Mouse (Mus musculus): ENCODE results near the gene Nhsl1.

GRCm38 (mm10) chr10:18276090-18276734 lies 42.6 kb upstream of the Nhsl1 start:
- TF ChIP-seq CTCF (IDR thresholded peaks at IDR 0.05; ENCODE audit: low read depth, low read length): no peak
- TF ChIP-seq POLR2AphosphoS5 (IDR thresholded peaks at IDR 0.05; ENCODE audit: insufficient replicate concordance, low read depth, low read length): no peak
- no peak for TF ChIP-seq TAL1 (conservative IDR thresholded peaks at IDR 0.05; ENCODE audit: low read depth, low read length)
- TF ChIP-seq GATA2 (IDR thresholded peaks at IDR 0.05; ENCODE audit: borderline replicate concordance, low read depth, low read length): no peak
- TF ChIP-seq GATA1 (IDR thresholded peaks at IDR 0.05; ENCODE audit: borderline replicate concordance, low read length): no peak
